In the genomic region with DNA sequence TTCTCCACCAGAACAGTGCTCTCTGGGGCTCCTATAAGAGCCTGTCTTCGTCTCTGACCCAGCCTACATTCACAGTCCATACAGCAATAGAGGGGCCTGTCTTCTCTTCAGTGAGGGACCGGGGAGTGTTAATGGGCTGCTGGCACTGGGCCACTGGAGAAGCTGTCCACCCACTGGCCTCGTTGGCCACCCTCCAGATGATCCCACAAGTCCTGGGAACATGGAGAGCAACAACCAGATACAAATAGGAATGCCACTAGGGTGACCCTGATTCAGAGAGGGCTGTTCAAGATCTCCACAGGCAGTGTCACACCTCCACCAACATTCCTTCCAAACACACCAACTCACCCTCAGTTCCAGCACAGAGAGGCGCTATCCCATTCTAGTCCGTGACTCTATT, we compare ENCODE assay signal across 20 mouse cellular contexts.
DNase-seq lines count a peak whose midpoint lies in the region; ATAC-seq and TF ChIP-seq lines count a peak whose summit lies in the region.
"Had no signal": no experiment of that assay in that cellular context is flagged by ENCODE, and none has a peak within 500 bp of the region (broad histone marks: within the 10 kb centered on the region; RNA-seq: fewer than 3 reads in every experiment).

No protein-coding gene starts in this region.

- 0 out of 2 replicates have a peak, but pooled peaks have one; percentile 7 for ATAC-seq in kidney, embryonic 14.5 days (ENCODE audit: low FRiP score, low TSS enrichment)
- peak; percentile 32; the same call in 1 of the 2 replicates for ATAC-seq in lung, embryonic 16.5 days (ENCODE audit: low read depth)
- ATAC-seq: forebrain, embryonic 16.5 days; intestine, embryonic 15.5 days had no signal

- H3K4me3 ChIP-seq in heart, adult 2 months: no peak overlapping the region
- H3K4me3 ChIP-seq in kidney, embryonic 14.5 days (ENCODE audit: low read length): no peak overlapping the region
- no peak overlapping the region for H3K4me3 ChIP-seq in lung, embryonic 16.5 days (ENCODE audit: low read length)
- H3K4me3 ChIP-seq: embryonic facial prominence, embryonic 12.5 days; hindbrain, embryonic 13.5 days; intestine, embryonic 15.5 days; limb, embryonic 15.5 days; midbrain, embryonic 12.5 days; myocyte; neural tube, embryonic 15.5 days had no signal

- WGBS in heart, adult 2 months: 56% methylated on average over 5 of the region's 5 CpGs
- 63% methylated on average over 5 of the region's 5 CpGs for WGBS in kidney, embryonic 14.5 days
- WGBS in lung, embryonic 16.5 days: 59% methylated on average over 5 of the region's 5 CpGs

- TF ChIP-seq CTCF in heart, adult 2 months (IDR thresholded peaks at IDR 0.05): no peak

- H3K27me3 ChIP-seq in heart, adult 2 months (ENCODE audit: control insufficient read depth, insufficient read depth, low read length): no peaks in the 10 kb centered on the region
- no peaks in the 10 kb centered on the region for H3K27me3 ChIP-seq in kidney, embryonic 14.5 days (ENCODE audit: control insufficient read depth, insufficient read depth, low read length)
- no peaks in the 10 kb centered on the region for H3K27me3 ChIP-seq in lung, embryonic 16.5 days (ENCODE audit: control insufficient read depth, insufficient read depth, low read depth, low read length)
- H3K27me3 ChIP-seq: intestine, embryonic 15.5 days; neural tube, embryonic 15.5 days had no signal

- no peak for TF ChIP-seq EP300 in heart, adult 2 months (IDR thresholded peaks at IDR 0.05; ENCODE audit: insufficient read depth, low read depth, low read length)

- no peak overlapping the region for H3K9ac ChIP-seq in heart, adult 2 months (ENCODE audit: low read depth, low read length)
- no peak overlapping the region for H3K9ac ChIP-seq in kidney, embryonic 14.5 days (ENCODE audit: low read depth, low read length)
- H3K9ac ChIP-seq in lung, embryonic 16.5 days (ENCODE audit: low read length): no peak overlapping the region
- H3K9ac ChIP-seq: embryonic facial prominence, embryonic 12.5 days; hindbrain, embryonic 13.5 days; intestine, embryonic 15.5 days; limb, embryonic 15.5 days; midbrain, embryonic 12.5 days; neural tube, embryonic 15.5 days had no signal

- no peak overlapping the region for H3K4me2 ChIP-seq in kidney, embryonic 14.5 days (replicated peaks; ENCODE audit: low read depth, low read length)
- H3K4me2 ChIP-seq in lung, embryonic 16.5 days (ENCODE audit: low read depth, low read length): no peak overlapping the region
- H3K4me2 ChIP-seq: embryonic facial prominence, embryonic 12.5 days; hindbrain, embryonic 13.5 days; intestine, embryonic 15.5 days; limb, embryonic 15.5 days; midbrain, embryonic 12.5 days; neural tube, embryonic 15.5 days had no signal

- H3K4me1 ChIP-seq in heart, adult 2 months (ENCODE audit: control insufficient read depth, insufficient read depth, low read length): no peaks in the 10 kb centered on the region
- peaks cover 4% of the 10 kb centered on the region; the same call in 1 of the 2 replicates for H3K4me1 ChIP-seq in kidney, embryonic 14.5 days (ENCODE audit: control insufficient read depth, insufficient read depth, low read length)
- no peaks in the 10 kb centered on the region; the same call in 1 of the 2 replicates for H3K4me1 ChIP-seq in lung, embryonic 16.5 days (replicated peaks; ENCODE audit: control insufficient read depth, insufficient read depth, low read length)
- H3K4me1 ChIP-seq: embryonic facial prominence, embryonic 12.5 days had no signal

- no peak overlapping the region for H3K27ac ChIP-seq in heart, adult 2 months
- H3K27ac ChIP-seq in kidney, embryonic 14.5 days (ENCODE audit: low read depth, low read length): no peak overlapping the region; the same call in 1 of the 2 replicates
- no peak overlapping the region for H3K27ac ChIP-seq in lung, embryonic 16.5 days (ENCODE audit: low read length)
- H3K27ac ChIP-seq: embryonic facial prominence, embryonic 12.5 days; hindbrain, embryonic 13.5 days; intestine, embryonic 15.5 days; limb, embryonic 15.5 days; midbrain, embryonic 12.5 days; neural tube, embryonic 15.5 days; stomach, postnatal 0 days had no signal

- no peaks in the 10 kb centered on the region for H3K36me3 ChIP-seq in heart, adult 2 months (ENCODE audit: control insufficient read depth, insufficient read depth, low read length)
- no peaks in the 10 kb centered on the region for H3K36me3 ChIP-seq in kidney, embryonic 14.5 days (ENCODE audit: control insufficient read depth, insufficient read depth, low read length)
- no peaks in the 10 kb centered on the region for H3K36me3 ChIP-seq in lung, embryonic 16.5 days (ENCODE audit: control insufficient read depth, insufficient read depth, low read length)
- H3K36me3 ChIP-seq: embryonic facial prominence, embryonic 12.5 days; hindbrain, embryonic 13.5 days; intestine, embryonic 15.5 days; limb, embryonic 15.5 days; midbrain, embryonic 12.5 days; neural tube, embryonic 15.5 days had no signal

- TF ChIP-seq POLR2A in heart, adult 2 months (IDR thresholded peaks at IDR 0.05; ENCODE audit: insufficient read depth, low read depth, low read length): no peak

- no peaks in the 10 kb centered on the region for H3K9me3 ChIP-seq in kidney, embryonic 14.5 days (ENCODE audit: control insufficient read depth, low read length)
- no peaks in the 10 kb centered on the region for H3K9me3 ChIP-seq in lung, embryonic 16.5 days (ENCODE audit: control insufficient read depth, low read length)
- H3K9me3 ChIP-seq: embryonic facial prominence, embryonic 12.5 days; hindbrain, embryonic 13.5 days; intestine, embryonic 15.5 days; limb, embryonic 15.5 days; midbrain, embryonic 12.5 days; neural tube, embryonic 15.5 days had no signal

- DNase-seq in heart, adult 11 months: peak; percentile 89
- DNase-seq in heart, adult 2 months: no peak
- no peak for DNase-seq in kidney, adult 11 months
- no peak for DNase-seq in lung, postnatal 25 days (ENCODE audit: low spot score)
- peak; percentile 29 for DNase-seq in right cerebral cortex, postnatal 4 days
- no peak for DNase-seq in right cerebral cortex, adult 2 months (ENCODE audit: low spot score in 2 of 2)
- DNase-seq: adrenal gland, postnatal 10 days; cerebellum, adult 11-12 months; thymus, postnatal 25 days had no signal

- intact Hi-C loops in heart, adult 2 months (cut with DNase I): no loop called here

- no peaks in the 10 kb centered on the region for H3K79me2 ChIP-seq in heart, adult 2 months (replicated peaks; ENCODE audit: control insufficient read depth, insufficient read depth, low read length)

Comparison
In these comparisons a context has a peak if more than half of its experiments do, and no peak if none do; other contexts are left out.
1. DNase-seq: peak in heart, adult 11 months (single experiment) and right cerebral cortex, postnatal 4 days (single experiment); none in heart, adult 2 months (0 of 2), kidney, adult 11 months (single experiment), lung, postnatal 25 days (single experiment) and right cerebral cortex, adult 2 months (0 of 2).